Mouse (Mus musculus) thymus, postnatal 36 days (tissue): ENCODE measurements around the gene H2-K1.

Source experiments
- DNase-seq, 2 experiments: peaks; one replicate each; pipeline ENCODE4 v3.0.0; 2022; ENCODE audit warnings: mixed read lengths in 2 of 2

The H2-K1 gene

GRCm38 (mm10) chr17:33982136-33982535 lies 18.0 kb downstream of the H2-K1 start:
- peak; percentile 77 to 79 for DNase-seq

DNA sequence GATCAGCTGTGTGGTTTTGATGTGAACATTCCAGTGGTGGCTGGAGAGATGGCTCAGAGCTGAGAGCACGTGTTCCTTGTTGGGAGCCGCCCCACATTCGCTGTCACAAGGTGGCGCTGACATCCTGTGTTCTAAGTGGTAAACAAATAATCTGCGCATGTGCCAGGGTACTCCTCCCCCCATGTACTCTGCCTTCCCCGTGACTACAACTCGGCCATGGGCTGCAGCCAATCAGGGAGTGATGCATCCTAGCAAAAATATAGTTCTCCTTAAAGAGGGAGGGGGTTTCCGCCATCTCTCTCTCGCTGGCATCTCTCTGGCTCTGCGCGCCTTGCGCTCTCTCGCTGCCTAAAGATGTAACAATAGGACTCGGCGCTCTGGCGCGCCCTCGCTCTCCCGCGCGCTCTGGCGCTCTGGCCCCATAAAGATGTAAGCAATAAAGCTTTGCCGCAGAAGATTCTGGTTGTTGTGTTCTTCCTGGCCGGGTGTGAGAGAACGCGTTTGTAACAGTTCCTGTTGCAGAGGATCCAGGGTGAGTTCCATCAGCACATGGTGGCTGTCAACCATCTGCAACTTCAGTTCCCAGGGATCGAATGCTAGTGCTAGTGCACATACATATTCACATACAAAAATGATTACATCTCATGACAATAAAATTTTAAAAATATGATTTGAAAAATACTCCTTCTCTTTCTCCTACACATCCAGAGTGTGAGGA lies 18.8 kb downstream of the H2-K1 start:
- DNase-seq: peak; percentile 87 to 89

DNA sequence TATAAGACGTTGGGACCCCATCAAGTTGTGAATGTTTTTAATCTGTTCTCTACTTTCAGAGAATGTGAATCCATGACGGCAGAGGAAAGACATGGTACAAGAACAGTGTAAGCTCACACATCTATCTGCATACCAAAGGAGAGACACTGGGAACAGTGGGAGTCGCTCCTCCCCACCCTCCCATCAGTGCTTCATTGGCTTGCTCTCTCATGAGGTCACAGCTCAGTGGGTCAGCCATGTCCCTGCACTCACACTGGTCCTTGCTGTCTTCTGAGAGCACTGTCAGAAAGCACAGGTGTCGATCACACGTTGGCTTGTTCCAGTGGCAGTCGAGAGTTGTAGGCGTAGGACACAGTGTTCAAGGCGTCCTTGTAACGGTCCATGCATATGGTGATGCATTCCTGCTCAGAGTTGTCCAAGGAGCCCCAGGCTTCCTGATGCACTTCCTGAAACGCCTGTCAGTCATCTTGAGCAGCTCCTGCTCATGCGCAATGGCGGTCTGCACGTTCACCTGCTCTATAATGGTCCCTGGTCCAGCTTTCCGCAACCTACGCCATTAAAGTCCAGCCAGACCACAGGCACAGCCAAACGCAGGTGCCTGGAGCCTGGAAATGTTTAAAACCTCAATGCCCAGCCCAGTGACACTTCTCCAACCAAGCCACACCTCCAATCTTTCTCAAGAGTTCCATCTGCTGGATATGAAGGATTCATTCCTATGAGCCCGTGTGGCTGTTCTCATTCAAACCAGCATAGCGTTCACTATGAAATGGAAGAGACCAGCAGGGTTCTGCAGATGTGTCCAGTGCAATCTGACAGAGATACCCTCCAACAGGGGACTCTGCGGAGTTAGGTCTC lies 19.7 kb downstream of the H2-K1 start:
- DNase-seq: no peak

DNA sequence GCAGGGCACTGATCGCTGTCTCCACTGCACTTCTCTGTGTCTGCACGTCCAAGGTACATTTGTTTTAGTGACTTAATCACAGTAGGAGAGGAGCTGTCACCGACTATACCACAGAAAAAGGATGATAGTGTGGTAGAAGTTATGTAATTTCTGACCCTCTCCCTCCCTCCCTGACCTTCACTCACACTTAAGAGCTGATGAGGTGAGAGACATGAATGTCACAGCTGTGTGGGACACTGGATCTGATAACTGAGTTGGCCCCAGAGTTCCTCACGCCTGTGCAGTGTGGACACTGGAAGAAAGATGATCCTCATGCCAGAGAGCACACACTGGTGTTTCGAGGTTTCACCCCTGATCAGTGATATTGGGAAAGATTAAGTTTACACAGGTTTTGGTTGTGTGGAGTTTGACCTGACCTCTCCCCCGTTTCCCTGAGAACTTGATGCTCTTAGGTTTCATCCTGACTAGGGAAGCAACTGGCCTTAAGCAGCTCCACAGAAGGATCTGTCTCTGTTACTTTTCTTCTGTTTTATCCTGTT lies 20.6 kb downstream of the H2-K1 start:
- DNase-seq: no peak

GRCm38 (mm10) chr17:33978631-33979031 lies 21.5 kb downstream of the H2-K1 start:
- peak; percentile 54 to 62 for DNase-seq

GRCm38 (mm10) chr17:33977861-33978557 lies 22.1 kb downstream of the H2-K1 start:
- no peak for DNase-seq

DNA sequence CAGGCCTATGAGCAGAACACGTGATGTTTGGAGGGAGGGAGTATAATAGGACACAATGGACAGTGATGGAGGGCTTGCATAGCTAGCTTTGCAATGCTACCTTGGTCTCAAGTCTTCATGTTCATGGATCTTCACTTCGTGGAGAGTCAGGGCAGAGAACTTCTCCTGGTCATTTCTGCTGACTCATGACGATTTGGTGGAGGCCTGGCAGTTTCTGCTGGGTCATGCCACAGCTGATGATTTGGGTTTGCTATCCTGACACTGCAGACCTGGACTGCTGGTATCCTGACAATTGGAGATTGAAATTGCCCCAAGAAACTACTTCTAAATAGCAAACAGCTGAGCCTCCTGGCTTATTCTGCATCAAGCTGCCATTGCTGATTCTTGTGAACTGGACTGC lies 26.6 kb downstream of the H2-K1 start:
- no peak for DNase-seq

GRCm38 (mm10) chr17:33972691-33973090 lies 27.5 kb downstream of the H2-K1 start:
- no peak for DNase-seq

DNA sequence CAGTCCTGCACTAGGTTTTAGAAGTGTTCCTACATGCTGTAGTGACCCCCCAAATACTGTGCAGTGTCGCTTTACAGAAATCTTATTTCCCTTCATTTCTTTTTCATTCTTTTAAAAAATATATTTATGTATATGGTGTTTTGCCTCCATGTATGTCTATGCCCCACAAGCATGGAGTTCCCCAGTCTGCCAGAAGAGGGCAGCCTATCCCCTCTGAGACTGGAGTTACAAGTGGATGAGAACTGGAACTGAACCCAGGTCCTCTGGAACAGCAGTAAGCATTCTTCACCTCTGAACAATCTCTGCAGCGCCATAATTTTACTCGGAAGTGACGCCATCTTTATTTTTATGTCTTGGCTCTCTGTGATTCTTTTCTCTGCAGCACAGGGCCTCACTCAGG lies 30.8 kb downstream of the H2-K1 start:
- DNase-seq: no peak

DNA sequence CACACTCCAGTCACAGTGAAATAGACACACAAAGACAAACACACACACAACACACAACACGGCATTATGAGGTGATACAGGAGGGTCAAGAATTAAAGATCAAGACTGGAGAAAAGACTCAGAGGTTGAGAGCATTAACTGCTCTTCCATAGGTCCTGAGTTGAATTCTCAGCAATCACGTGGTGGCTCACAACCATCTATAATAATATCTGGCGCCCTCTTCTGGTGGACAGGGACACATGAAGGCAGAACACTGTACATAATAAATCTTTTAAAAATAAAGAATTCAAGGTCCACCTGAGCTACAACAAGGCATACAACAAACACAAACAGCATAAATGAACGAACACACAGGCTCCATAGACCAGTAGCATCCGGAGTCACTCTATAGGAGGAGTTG lies 31.2 kb downstream of the H2-K1 start:
- no peak for DNase-seq

DNA sequence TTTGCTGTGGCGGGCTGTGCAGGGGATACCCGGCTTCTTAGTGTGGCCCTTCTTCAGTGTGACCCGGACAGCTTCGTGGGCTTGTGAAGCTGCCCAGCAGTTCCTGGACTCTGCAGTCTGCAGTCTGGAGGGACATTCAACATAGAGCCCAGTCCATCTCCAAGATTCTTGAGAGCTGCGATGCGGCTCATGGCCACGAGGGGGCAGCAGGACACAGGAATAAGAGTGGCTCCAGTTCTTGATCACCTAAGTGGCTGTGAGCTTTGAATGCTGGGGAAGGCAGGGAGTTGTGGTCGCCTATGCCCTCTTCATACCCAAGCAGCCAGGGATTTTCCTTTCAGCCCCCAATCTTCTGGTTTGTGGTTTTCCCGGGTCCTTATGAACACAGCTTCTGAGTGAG lies 31.7 kb downstream of the H2-K1 start:
- peak; percentile 73 to 77 for DNase-seq

DNA sequence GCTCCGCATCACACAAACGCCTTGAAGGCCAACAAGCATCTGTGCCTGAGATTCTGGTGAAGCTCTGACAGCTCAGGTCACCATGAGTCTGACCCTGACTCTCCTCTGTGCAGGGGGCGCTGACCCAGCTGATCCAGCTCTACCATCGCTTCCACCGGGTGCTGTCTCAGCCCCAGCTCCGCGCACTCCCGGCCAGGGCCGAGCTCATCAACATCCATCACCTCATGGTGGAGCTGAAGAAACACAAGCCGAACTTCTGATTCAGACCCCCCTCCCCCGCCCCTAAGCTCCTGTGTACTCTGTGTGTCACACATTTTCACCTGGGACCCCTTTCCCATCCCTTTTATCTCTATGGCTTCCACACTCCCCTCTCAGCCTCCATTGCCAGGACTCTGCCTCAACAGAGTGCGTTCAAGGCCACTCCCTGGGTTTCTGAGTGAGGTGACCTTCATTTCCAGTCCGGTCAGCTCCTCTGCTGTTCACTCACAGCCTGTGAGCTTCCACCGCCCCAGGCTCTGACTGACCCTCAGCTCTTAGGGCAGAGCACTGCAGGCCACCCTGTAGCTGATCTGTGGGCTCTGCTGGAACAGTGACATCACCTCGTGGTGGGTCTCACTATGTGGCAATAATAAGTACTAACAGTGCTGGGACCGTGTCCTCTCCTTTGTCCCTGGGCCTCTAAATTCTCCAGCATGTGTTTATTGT lies 34.1 kb downstream of the H2-K1 start:
- no peak for DNase-seq

DNA sequence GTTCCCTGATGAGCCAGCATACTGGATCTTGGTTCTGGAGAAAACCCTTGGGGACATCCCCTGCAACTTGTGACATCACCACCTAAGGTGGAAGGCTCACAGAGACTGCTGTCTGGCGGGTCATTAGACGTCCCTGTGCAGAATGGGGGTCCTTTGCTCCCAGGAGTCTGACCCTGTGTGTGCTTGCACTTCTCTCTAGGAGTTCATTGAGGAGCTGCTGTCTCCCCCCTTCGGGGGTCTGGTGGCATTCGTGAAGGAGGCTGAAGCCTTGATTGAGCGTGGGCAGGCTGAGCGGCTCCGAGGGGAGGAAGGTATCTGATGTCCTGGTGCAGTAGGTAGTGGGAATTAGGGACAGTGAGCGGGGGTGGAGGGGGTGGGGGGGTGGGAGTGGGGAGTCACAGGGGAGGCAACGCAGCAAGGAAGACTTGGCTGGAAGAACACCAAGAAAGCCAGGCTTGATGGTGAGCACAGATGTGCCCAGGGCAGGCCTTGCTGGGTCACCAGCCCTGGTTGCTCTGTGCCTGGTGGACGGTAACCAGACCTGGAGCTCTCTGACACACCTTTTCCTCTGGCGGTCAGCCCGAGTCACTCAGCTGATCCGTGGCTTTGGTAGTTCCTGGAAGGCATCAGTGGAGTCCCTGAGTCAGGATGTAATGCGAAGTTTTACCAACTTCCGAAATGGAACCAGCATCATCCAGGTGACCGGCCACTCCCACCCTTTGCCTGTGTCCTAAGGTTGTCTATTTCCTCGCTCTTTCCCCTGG lies 34.9 kb downstream of the H2-K1 start:
- DNase-seq: no peak

DNA sequence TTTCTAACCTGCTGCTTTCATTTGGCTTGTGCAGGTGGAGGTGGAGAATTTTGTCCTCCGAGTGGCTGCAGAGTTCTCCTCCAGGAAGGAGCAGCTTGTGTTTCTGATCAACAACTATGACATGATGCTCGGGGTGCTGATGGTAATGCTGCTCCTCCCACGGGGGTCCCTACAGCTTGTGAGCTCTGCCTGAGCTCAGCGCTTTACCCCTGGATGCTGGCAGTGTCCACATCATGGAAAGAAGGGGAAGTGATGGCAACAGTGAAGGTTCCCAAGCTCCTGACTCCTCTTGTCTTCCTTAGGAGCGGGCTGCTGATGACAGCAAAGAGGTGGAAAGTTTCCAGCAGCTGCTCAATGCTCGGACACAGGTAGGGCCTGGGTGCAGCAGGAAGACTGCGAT lies 37.3 kb downstream of the H2-K1 start:
- no peak for DNase-seq

DNA sequence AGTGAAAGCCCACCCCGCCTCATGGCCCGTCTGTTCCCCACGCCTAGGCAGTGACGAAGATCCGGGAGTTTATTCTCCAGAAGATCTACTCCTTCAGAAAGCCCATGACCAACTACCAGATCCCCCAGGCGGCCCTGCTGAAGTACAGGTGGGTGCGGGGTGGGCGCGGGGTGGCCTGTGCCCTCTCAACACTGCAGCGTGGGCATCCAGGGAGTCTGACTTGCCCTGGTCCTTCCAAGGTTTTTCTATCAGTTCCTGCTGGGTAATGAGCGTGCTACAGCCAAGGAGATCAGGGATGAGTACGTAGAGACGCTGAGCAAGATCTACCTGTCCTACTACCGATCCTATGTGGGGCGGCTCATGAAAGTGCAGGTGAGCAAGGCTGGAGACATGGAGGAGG lies 40.2 kb downstream of the H2-K1 start:
- no peak for DNase-seq

- DNase-seq: no peak
Observed at GRCm38 (mm10) chr17:33959135-33959534, 41.0 kb downstream of the H2-K1 start.

DNA sequence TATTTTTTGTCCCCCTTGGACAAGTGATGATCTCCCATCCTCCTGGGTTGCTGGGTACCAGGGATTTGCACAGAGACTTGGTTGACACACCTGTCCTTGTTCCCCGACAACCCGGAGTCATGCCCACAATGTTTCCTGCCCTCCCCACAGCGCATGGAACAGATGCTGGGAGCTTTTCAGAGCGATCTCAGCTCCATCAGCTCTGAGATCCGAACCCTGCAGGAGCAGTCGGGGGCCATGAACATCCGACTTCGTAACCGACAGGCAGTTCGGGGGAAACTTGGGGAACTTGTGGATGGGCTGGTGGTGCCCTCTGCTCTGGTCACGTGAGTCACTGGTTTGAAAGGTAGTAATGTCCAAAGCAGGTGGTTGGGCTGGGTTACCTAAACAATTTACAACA lies 41.7 kb downstream of the H2-K1 start:
- DNase-seq: no peak

GRCm38 (mm10) chr17:33957493-33957892 lies 42.7 kb downstream of the H2-K1 start:
- no peak for DNase-seq

DNA sequence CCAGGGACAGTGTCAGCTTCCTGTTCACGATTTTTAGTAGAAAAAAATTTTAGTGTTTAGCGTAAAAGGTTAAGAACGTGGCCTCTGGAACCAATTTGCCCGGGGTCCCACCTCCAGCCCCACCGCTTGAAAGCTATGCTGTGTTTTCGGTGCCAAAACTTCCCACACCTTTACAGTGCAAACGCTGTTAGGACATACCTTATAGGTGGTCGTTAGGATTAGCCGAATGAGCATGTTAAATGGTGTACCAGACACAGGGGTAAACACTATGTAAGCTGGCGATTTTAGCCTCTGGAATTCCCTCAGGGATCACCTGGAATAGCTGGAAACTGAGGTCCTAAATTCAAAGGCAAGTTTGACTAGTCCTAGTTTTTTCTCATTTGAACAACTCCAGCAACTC lies 43.8 kb downstream of the H2-K1 start:
- DNase-seq: no peak

GRCm38 (mm10) chr17:33955555-33956214 lies 44.5 kb downstream of the H2-K1 start, which contains the start of the genes Vps52 and Rps18:
Gene Vps52 (plus strand): TSS chr17:33955812.
Gene Rps18 (minus strand): TSS chr17:33956001.
- DNase-seq: peak; percentile 95
